Mouse (Mus musculus) megakaryocyte, embryonic 14.5 days (primary cell): ENCODE results near the gene Gm43738.

Source experiments
- FLI1 ChIP-seq: IDR thresholded peaks from 2 replicates; pipeline ENCODE4 v1.6.1; 2012; ENCODE audit warnings: low read length, inconsistent platforms, mixed read lengths
- GATA1 ChIP-seq: IDR thresholded peaks from 3 replicates; pipeline ENCODE4 v1.6.1; 2012; ENCODE audit warnings: mixed read lengths, low read length, inconsistent platforms, borderline replicate concordance

DNA sequence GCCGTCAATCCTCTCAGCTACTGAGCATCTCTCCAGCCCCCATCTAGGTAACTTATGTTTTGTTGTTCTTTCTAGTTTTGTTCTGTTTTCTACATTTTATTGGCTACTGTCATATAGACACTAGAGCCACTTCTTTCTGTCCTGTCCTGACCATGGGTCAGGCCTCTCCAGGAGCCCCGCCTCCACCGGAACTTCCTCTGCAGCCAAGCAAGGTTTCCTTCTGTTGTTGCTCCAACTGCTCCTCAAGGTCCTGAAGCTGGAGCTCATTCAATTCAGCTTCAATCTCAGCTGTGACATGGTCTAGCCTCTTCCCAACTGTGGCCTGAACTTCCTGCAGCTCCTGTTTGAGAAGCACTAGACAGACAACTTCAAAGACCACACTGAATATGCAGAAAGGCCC lies 29.0 kb upstream of the Gm43738 start:
- TF ChIP-seq FLI1 = no peak
- no peak for TF ChIP-seq GATA1
